Mouse (Mus musculus) kidney, adult 11 months (tissue): Measurements from ENCODE around the gene Itga4.

ENCODE experiments used
- DNase-seq: peaks from one replicate; pipeline ENCODE4 v3.0.0; 2022

Gene Itga4

DNA sequence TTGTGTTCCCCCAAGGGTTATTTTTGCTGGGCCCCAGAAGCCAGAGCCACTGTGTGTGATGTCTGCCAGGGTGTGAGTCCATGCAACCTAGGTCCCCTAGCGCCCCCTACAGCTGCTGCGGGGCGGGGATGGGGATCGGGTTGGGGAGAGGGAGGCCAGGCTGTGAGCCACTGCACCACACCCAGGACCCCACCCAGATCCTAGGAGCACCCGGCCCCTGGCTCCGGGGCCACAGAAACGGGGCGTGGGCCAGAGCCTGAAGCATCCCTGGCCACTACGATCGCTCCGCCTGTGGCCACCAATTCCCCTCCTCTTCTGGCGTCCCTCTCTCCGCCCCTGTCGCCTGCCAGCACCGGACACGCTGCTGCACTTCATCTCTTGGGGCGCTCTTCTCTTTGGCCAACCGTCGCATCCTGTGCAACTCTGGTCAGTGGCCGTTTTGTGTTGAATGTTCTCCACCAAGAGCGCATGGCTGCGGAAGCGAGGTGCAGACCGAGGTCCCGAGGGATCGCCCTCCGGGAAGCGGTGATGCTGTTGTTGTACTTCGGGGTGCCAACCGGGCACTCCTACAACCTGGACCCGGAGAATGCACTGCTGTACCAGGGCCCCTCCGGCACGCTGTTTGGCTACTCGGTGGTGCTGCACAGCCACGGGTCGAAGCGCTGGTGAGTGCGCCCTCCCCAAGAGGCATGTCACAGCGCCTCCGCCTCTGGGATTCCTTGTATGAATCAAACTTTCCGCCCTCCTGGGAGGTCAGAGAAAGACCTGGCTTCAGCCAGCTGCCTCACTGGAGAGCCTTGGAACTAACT, at the start of gene Itga4:
Gene Itga4 (plus strand): TSS at position 235 of the 809 bp plus-strand sequence.
- DNase-seq: peak; percentile 21

DNA sequence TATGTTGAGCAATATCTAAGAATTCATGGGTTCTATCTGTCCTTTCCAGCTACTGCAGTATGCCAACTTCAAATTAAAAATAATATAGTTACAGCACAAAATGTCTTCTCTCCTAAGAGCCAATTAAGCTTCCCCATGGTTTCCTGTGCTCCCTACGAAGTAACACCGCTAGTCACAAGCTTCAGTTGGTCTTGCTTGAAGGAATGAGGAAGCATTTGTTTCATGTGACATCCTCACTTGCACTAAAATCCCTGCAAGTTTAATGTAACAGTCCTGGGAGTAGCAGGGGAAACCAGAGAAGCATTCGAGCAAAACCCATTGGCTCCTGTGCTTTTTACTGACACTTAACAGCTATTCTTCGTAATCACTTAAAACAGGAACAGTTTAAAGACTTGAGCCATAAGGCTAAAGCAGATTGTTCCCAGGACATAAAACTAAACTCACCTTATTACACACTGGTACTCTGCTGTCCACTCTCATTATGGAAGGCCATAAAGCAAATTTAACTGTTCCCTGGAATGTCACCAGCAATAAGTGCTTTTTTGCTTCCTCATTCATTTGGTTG, 49.0 kb upstream of the Itga4 start:
- DNase-seq: no peak

DNA sequence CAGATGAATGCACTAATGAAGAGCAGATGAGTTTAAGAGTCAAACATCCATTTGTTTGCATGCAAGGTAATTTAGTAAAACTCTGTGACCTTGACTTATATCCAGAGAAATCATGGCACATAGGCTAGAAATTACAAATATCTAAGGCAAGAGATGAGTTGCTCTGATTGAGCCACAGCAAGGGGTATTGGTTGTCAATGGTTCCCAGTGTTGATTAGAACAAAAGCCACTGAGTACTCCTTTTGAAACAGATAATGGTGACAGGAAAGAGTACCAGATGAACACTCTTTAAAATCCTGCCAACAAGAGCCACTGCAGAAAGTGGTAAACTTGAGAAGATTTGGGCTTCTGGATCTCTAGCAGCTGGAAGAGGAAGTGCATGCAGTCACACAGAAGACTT, 40.2 kb upstream of the Itga4 start:
- no peak for DNase-seq

DNA sequence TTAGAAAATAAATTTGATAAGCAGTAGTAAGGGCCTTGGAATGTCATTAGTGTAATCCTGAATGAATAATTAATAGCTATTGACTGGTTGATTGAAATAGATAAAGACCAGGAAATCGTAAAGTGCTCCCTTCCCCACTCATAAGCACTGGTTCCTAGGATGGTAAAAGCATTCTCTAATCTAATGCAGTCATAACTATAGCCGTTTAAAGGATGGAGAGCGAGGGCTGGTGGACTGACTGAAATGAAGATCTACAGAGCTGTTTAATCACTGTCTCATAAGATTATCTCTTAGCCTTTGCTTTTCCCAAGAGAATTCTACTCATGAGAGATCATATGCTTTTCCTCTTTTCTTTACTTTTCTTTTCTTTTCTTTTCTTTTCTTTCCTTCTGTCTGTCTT, 39.7 kb upstream of the Itga4 start:
- no peak for DNase-seq

DNA sequence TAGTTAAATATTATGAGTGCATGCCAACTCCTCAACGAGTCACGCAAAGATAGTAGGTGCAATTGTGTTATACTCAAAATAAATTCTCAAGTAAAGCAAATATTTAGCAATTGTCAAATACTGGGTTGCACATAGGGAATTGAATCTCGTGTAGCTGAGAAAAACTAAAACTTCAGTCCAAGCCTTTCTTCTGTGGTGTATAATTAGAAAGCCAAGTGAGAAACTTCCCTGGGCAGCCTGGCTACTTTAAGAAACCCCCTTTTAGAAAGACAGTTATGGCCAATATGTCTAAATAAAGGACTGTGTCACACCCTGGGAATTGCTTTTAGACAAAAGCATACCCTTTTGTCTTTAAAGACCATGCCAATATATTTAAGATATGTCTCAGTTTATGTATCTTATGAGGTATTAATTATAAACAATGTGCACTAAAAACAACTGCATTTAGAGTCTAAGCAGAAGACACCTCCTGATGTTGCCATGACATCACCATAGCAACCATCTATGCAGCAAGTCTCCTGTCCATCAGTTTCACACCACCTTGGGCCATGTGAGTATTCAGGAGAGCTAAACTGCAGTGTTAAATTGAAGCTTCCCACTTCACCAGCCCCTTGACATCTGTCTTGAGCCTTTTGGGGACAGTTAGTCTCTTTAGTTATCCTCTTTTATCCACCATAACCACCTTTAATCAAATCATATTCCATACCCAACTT, 30.4 kb upstream of the Itga4 start:
- DNase-seq: no peak

DNA sequence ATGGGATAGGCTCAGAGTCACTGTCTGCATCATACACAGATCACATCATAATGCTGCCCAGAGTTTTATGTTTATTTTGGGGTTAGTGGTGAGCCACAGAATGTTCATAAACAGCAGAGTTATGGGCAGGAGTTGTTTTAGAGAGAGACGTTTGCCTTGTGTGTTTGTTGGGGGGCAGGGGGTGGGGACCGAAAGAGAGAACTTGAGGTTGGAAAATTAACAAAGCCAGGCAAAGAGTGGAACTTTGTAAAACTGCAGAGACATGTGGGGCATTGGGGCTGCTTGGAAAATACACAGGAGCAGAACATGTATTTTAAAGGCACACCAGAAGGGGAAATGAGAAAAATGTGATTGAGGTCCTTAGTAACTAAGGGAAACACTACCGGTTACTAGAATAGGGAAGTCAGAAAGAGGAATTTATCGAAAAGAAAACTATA, 27.4 kb upstream of the Itga4 start:
- DNase-seq: no peak

DNA sequence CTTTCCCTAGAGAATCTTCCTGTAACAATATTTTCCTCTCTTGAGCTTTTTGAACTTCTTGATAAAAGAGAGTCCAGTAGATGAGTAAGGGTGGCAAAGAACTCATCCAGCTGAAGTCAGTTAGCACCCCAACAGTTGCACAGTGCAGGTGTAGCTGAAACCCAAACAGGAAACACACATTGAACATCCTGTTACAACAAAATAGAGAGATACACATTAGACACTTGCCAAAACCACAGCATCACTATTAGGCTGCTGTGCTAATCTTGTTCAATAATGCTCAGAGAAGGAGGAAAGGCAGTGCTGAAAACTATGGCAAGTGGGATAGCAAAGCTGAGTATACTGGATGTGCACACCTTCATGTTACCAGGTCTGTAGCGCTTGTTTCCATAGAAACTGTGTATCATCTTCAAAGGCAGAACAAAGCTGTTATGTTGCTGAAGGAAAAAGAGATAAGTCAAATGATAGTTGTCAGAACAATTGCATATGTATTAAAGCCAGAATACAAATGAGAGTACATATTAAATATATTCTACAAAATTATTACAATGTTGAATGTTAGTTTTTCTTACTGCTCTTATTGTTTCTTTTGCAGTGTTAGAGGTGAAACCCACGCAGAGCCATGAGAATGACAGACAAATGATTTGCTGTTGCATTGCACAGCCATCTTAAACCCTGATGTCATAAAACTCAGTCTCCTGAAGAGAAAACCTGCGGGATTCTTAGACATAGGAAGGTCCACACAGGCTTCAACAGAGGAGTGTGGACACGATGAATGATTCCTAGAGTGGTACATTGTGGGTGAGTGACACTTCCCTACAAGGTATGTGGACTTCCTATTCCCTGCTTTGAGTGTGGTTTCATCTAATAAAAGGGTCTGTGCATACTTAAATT, 23.9 kb upstream of the Itga4 start:
- DNase-seq: no peak

DNA sequence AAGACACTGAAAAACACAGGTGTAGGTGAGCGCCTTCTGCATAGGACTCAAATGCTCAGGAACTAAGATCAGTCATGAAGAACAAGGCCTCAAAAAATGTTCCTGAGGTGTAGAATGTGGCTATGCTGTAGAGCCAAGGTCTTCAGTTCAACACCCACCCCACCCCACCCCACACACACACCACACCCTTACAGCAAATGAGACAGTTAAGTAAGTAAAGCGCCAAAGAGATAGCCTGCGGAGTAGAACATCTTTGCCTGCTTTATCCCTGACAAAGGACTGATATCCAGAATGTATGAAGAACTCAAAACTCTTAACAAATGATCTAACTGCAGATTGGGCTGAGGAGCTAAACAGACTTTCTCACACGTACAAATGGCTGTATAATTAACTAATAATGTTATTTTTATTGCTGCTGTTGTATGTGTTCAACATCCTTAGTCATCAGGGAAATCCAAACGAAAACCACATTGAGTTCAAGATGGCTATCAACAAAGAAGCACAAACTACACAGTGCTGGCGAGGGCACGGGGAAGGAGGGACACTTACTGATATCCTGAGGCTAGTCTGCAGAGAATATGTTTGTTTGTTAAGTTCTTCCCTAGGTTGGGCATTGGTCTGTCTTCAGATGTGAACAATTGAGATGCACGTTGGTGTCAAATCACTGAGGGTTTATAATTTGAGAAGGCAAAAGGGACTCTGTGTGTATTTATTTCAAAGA, 19.3 kb upstream of the Itga4 start:
- DNase-seq: no peak

DNA sequence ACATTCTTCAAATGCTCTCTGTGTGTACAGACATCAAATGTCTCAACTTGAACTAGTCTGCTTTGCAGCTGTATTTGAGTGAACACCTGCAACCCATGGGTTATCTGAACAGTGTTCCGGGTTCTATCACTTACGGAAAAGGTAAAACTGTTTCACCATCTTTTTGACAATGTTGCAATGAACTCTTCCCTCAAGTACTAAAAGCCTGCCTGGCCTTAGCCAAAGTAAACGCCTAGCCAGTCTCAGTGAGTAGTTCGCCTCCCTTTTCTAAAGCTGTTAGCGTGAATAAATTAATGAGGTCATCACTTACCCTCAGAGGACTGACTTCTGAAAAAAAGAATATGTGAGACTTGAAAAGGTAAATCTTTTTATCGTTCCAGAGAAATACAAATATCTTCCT, 18.0 kb upstream of the Itga4 start:
- no peak for DNase-seq

DNA sequence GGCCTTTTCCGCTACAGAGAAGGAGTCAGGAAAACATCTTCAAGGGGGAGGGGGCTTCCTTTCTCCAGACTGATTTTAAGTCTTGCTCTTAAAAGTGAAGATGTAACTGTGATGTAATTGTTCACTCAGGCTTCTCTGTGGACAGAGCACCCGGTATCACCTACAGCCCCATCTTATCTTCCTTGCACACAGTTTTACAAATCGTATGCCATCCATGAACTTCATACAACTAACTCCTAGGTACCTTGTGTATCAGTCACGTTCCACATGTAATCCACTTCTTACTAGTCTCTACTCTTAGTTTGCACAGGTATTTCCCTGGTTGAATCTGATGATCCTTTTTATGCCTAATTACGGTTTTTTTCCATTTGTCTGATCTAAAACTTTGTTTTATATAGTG, 10.9 kb upstream of the Itga4 start:
- no peak for DNase-seq

DNA sequence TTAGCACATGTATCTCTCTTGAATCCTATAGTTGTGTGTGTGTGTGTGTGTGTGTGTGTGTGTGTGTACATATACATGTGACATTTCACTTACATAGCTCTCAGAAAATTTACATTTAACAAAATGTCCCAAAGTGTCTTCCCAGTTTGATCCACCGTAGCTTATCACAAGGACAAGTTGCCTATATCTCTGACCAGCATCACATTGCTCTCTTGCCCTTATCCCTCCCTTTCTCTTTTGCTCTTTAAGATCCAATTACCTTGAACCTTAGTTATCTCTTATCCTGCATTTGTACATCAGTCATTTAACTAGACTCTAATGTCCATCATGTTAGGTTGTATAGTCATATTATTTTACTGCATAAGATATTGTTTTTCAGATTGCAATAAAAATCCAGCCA, 10.5 kb upstream of the Itga4 start:
- DNase-seq: no peak

DNA sequence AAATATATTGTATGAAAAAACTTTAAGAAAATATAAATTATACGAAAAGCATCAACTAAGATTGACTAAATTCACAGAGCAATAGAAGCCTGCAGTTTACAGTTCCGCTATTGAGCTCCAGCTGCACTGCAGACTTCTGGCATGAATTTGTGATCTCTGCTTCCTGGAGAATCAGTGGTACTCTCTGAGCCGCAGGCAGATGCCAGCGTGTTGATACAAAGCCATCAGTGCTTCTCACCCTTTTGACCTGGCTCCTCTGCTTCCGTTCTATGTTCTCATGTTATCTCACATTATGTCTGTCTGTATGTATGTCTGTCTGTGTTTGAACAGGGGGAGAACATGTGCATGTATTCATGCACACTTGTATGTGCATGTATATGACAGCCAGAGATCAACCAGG, 6.9 kb upstream of the Itga4 start:
- no peak for DNase-seq

DNA sequence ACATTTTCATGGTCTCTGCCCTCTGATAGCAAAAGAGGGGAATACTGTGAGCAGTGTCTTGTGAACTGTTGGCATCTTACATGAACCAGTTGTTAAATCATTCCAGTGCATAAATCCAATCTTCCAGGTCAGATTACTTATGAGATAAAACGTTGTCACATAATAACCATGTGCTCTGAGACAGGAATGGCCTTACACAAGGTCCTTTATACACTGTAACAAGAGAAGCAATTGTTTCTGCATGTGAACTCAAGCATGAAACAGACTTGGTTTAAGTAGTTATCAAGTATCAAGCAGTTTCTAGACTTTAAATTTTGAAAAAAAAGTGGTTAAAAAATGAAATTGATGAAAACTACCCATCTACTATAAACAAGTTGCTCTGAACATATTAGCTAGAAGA, 4.7 kb upstream of the Itga4 start:
- no peak for DNase-seq

DNA sequence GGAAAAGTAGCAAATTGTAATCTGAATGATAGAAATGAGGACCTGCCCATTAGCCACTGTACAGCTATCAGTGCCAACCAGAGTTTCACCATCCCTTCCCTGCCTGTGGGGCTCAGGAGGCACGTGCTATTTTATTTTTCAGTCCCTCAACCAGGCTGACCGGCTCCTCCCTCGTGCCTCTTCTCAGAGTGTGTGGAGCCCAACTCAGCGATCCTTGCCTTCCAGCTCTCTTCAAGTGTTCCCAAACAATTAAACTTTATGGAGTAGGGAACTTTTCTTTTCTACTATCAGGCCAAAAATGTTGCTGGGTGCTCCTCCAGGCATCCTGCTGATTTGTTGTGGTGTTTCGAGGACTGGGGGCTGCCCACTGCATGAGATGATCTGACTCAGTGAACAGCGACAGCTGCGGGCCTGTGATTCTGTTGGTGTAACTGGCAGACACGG, 1.4 kb upstream of the Itga4 start:
- DNase-seq: no peak

DNA sequence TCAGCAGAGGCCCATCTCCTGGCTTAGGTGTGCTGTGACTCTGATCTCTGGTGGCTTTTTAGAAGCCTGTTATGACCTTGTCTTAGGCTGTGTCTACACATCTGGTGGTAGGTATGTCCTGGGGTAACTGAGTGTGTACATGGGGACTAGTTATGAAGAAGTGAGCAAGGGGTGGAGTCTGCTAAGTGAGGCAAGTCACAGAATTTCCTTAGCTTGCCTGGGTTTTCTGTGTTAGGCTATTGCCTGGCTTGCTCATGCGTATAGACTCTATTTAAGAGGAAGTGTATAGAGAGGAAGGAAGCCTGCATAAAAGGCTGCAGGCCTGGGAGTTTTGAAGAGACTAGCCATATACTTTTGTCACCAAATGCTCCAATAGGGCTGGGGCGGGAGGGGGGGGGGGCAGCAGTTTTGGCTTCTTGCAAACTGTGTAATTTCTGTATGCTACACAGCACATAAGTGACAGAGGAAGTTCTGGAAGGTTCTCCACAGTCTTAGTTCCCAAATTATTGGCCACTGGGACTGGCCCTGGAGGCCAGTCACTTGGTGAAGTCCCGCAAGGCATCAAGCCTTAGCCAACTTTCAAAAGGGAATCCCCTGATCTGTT, 536 bp upstream of the Itga4 start:
- no peak for DNase-seq

DNA sequence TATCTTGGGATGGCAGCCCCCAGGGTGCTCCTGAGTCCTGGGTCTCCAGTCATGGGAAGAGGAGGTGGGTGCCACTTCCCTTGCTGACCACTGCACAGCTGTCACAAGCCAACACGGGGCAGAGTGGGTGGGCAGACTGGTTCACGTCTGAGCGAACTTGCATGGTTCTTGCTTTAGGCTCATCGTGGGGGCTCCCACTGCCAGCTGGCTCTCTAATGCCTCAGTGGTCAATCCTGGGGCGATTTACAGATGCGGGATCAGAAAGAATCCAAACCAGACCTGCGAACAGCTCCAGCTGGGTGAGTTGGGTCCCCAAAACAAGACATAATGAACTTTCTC, 744 bp downstream of the Itga4 start:
- DNase-seq: no peak

DNA sequence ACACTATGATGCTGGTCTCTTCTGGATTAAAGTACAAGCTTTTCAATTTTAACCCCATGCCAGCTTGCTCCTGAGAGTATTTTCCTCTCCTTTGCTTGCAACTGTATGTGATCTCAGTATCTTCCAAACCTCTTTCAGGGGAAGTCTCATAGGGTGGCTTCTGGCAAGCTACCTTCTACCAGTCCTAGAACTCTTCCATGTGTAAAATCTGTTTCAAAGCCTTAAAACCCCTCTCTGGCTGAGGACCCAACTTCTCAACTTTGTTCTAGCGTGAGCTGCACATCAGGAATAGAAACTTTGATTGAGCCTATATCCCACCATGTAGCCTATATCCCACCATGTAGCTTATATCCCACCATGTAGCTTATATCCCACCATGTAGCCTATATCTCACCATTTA, 1.1 kb downstream of the Itga4 start:
- DNase-seq: no peak

DNA sequence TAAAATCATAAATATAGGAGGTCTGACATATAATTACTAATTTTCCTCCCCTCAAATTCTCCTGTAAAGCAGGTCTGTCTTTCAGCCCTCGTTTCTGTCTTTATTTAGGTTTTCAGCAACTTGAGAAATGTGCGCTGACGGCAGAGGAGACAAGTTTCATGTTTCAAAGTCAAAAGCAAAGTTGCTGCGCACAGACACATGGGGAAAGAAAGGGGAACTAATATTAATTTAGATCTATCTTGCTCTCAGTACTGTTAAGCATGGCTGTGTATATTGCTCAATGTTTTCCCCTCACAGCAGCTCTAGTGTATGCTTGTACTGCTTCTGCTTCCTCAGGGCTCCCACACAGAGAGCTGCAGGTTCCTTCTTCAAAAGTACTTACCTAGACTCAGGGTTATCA, 1.7 kb downstream of the Itga4 start:
- no peak for DNase-seq

DNA sequence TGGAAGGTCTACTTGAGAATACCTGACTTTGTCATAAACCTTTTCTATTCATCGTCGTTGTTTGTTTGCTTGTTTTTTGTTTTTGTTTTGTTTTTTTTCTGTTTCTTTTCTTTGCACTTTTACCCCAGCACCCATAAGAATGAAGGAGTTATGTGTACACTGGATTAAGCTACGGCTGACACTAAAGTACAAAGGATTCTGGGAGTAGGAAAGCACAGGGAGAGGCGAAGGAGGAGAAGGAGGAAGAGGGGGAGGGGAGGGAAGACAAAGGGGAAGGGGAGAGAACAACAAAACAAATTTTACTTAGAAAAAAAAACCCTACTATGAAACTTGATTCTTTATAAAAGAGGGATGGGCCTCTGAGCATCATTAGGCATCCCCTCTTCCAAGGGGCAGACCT, 2.2 kb downstream of the Itga4 start:
- DNase-seq: no peak

DNA sequence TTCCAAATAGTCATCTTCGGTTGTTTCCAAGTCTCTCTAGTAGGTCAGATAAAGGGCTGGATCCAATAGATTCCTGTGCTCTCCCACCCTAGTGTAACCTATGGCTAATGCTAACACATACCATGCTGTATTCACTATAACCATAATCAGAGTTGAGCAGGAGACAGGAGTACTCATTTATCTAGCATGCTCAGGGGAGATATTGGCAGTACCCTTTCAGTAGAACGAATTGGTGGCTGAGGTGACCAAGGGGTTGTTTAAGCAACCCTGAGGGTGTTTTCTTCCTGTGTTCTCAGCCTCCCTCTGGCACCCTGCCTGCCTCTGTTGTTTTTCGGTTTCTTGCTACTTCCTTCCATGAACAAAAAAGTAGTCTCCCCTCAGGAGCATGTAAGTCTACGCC, 4.1 kb downstream of the Itga4 start:
- DNase-seq: no peak

DNA sequence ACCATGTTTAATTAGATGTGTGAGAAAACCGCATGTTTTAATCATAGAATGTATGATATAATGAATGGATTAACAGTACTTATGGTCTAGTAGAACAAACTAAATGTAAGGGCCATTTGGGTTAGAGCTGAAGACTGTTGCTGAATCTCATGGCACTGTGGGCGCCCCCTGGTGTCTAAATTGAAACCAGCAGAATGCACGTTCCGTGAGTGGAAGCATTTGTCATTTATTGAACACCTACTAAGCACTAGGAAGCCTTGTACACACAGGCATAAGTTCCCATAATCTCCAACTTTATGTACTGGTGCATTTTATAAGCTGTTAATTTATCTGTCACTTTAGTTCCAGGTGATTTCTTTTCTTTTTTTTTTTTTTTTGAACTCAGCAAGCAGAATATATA, 10.4 kb downstream of the Itga4 start:
- DNase-seq: peak; percentile 18

DNA sequence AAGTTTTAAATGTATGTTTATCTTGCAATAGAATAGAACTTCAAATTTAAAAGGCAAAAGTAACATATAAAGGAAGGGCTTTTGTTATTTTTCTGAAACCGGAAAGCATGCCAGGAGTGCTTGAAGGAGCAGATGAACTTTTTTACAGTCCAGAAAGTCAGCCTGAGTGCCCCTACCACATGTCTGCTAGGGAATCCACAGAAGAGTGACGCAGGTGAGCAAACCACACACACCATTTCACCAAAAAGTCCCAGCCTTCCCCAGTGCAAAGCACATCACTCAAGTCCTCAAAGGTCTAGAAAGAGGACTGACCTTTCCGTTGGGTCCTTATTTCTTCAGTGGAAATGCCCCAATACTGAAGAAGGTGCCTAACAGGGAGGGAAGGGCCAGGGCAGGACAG, 11.3 kb downstream of the Itga4 start:
- no peak for DNase-seq
